8 mouse cellular contexts compared by ENCODE assay signal in genomic region chr9:100645026-100645940, GRCm38 (mm10). TPM values are rescaled to one million over a fixed set of nuclear protein-coding genes. Genes with fewer than 3 reads are reported as not detected.
DNase-seq lines count a peak whose midpoint lies in the region; ATAC-seq and TF ChIP-seq lines count a peak whose summit lies in the region.

No protein-coding gene starts in this region.

- peaks cover 40% of the 10 kb centered on the region for H3K79me2 ChIP-seq in CH12.LX (replicated peaks; ENCODE audit: control insufficient read depth, extremely low read depth, insufficient read depth, poor library complexity, severe bottlenecking)

- 31% methylated on average over 8 of the region's 8 CpGs for WGBS in heart, embryonic 16.5 days
- WGBS in liver, embryonic 15.5 days (ENCODE audit: insufficient replicate concordance): 32% methylated on average over 8 of the region's 8 CpGs

- no peaks in the 10 kb centered on the region for H3K36me3 ChIP-seq in CH12.LX (replicated peaks in 1 of 2; ENCODE audit: control insufficient read depth in 1 of 2, insufficient read depth in 1 of 2, low read length in 1 of 2)
- H3K36me3 ChIP-seq in heart, embryonic 16.5 days (ENCODE audit: control insufficient read depth, insufficient read depth): no peaks in the 10 kb centered on the region
- no peaks in the 10 kb centered on the region for H3K36me3 ChIP-seq in liver, embryonic 15.5 days (replicated peaks)

- H3K9ac ChIP-seq in CH12.LX (ENCODE audit: insufficient read depth, low read depth): peak overlapping the region; percentile 100
- H3K9ac ChIP-seq in heart, embryonic 16.5 days (ENCODE audit: low read length): peak overlapping the region; percentile 96
- peak overlapping the region; percentile 96 for H3K9ac ChIP-seq in liver, embryonic 15.5 days

- no peaks in the 10 kb centered on the region for H3K27me3 ChIP-seq in CH12.LX (replicated peaks)
- no peaks in the 10 kb centered on the region for H3K27me3 ChIP-seq in heart, embryonic 16.5 days (ENCODE audit: control insufficient read depth, insufficient read depth, low read length)
- no peaks in the 10 kb centered on the region for H3K27me3 ChIP-seq in liver, embryonic 15.5 days

- H3K4me1 ChIP-seq in CH12.LX (ENCODE audit: control insufficient read depth in 1 of 2, insufficient read depth in 2 of 2): peaks cover 4 to 20% of the 10 kb centered on the region in 2 experiments; a peak in 3 of 4 replicates
- peaks cover 13% of the 10 kb centered on the region for H3K4me1 ChIP-seq in heart, embryonic 16.5 days (ENCODE audit: control insufficient read depth, insufficient read depth, low read length)
- H3K4me1 ChIP-seq in liver, embryonic 15.5 days (replicated peaks): peaks cover 42% of the 10 kb centered on the region

- no peak for TF ChIP-seq RAD21 in CH12.LX (IDR thresholded peaks at IDR 0.05; ENCODE audit: low read depth, low read length)

- TF ChIP-seq EP300 in CH12.LX (IDR thresholded peaks at IDR 0.05; ENCODE audit: low read length): no peak

- no peaks in the 10 kb centered on the region for H3K9me3 ChIP-seq in CH12.LX (replicated peaks; ENCODE audit: low read length)
- no peaks in the 10 kb centered on the region for H3K9me3 ChIP-seq in heart, embryonic 16.5 days (replicated peaks; ENCODE audit: control insufficient read depth, low read length)
- no peaks in the 10 kb centered on the region for H3K9me3 ChIP-seq in liver, embryonic 15.5 days (replicated peaks)

- H3K4me2 ChIP-seq in CH12.LX (ENCODE audit: insufficient read depth, low read depth, poor library complexity, severe bottlenecking): peak overlapping the region; percentile 69
- peak overlapping the region; percentile 76 for H3K4me2 ChIP-seq in heart, embryonic 16.5 days (ENCODE audit: low read depth, low read length)
- peak overlapping the region; percentile 85 for H3K4me2 ChIP-seq in liver, embryonic 15.5 days

- no peak overlapping the region for H3K27ac ChIP-seq in CH12.LX (ENCODE audit: insufficient read depth, low read depth)
- no peak overlapping the region for H3K27ac ChIP-seq in heart, embryonic 16.5 days (ENCODE audit: low read length)
- H3K27ac ChIP-seq in liver, embryonic 15.5 days (replicated peaks): no peak overlapping the region

- in situ Hi-C loops in CH12.LX (cut with MboI; ENCODE audit: low pct_ligation_motif_present, low pct_unique_long_range_greater_than_20kb, low sequenced_read_pairs): no loop called here

- DNase-seq in heart, adult 11 months: peak; percentile 81
- DNase-seq in heart, postnatal 4 days: no peak
- no peak for DNase-seq in CH12.LX (ENCODE audit: extremely low read depth)
- DNase-seq in cerebellum, adult 11 months: no peak
- DNase-seq in layer of hippocampus, adult 9-11 months: no peak

- dilution Hi-C loops in CH12.LX (cut with MboI; ENCODE audit: extremely low pct_ligation_motif_present, extremely low pct_unique_long_range_greater_than_20kb, low sequenced_read_pairs): no loop called here

- peak overlapping the region in 2 of 3 experiments; percentile 57 to 87 for H3K4me3 ChIP-seq in CH12.LX (replicated peaks in 1 of 3; ENCODE audit: low read depth in 2 of 3, low read length in 2 of 3, poor library complexity in 1 of 3)
- 0 out of 2 replicates have a peak overlapping the region, but pooled peaks have one; percentile 1 for H3K4me3 ChIP-seq in heart, embryonic 16.5 days (ENCODE audit: low read length)
- peak overlapping the region; percentile 97 for H3K4me3 ChIP-seq in liver, embryonic 15.5 days (replicated peaks)

- no peak for TF ChIP-seq POLR2A in CH12.LX (IDR thresholded peaks at IDR 0.05; ENCODE audit: low read depth, low read length)

- TF ChIP-seq CTCF in CH12.LX (conservative IDR thresholded peaks at IDR 0.05 in 1 of 2, IDR thresholded peaks at IDR 0.05 in 1 of 2; ENCODE audit: low read depth in 2 of 2, low read length in 2 of 2): no peak

- ATAC-seq in heart, embryonic 16.5 days (replicated peaks; ENCODE audit: extremely low read depth, insufficient read depth, low FRiP score): no peak
- ATAC-seq in liver, embryonic 15.5 days (ENCODE audit: insufficient read depth): no peak
- ATAC-seq in inflammation-experienced regulatory T-cells, adult 6 months: no peak

TF ChIP-seq in CH12.LX, 34 proteins besides CTCF, POLR2A, EP300 and RAD21:
- TF ChIP-seq ZNF384 (IDR thresholded peaks at IDR 0.05; ENCODE audit: low read depth, low read length) (peak; percentile 61; the same call in 1 of the 2 replicates), CHD1 (IDR thresholded peaks at IDR 0.05; ENCODE audit: low read depth, low read length) (no peak; the same call in 1 of the 2 replicates)

RNA-seq across cellular contexts. Expression of gene Stag1, which starts 47.7 kb away (rescaled TPM):
- 10 to 100 TPM; 52.3 to 56.4 TPM for total RNA-seq in heart, postnatal 4 days (2021)
- 24.5 and 29.5 TPM in 2 replicates for total RNA-seq in CH12.LX (2012; rRNA removed)
- 33.7 and 37.4 TPM in 2 replicates for total RNA-seq in CH12.LX (2014; rRNA removed)
- 43.2 and 45.9 TPM in 2 replicates for polyA plus RNA-seq in CH12.LX (2012; ENCODE audit: insufficient read length, low read depth)
- 22.9 and 23.9 TPM in 2 replicates for polyA plus RNA-seq in heart, embryonic 16.5 days (2015; fragmentation: Nextera tagmentation; extraction: Ambion mirVana)
- polyA plus RNA-seq in liver, embryonic 15.5 days (2015; fragmentation: Nextera tagmentation; extraction: Ambion mirVana): 15.3 and 16.8 TPM in 2 replicates
- polyA plus RNA-seq in inflammation-experienced regulatory T-cells, adult 6 months (2017; shearing (Covaris generic)): 100 to 1,000 TPM in 1 of 3 experiments, 10 to 100 TPM in 2; 87.7 to 100 (median 92.5) TPM

Comparison
In these comparisons a context has a peak if more than half of its experiments do, and no peak if none do; other contexts are left out.
1. H3K4me3 ChIP-seq: peak in every context shown above with its lines; median percentile 97 in liver, embryonic 15.5 days; 72 in CH12.LX; 1 in heart, embryonic 16.5 days.